ENCODE assay signal across 8 mouse cellular contexts in the genomic region with DNA sequence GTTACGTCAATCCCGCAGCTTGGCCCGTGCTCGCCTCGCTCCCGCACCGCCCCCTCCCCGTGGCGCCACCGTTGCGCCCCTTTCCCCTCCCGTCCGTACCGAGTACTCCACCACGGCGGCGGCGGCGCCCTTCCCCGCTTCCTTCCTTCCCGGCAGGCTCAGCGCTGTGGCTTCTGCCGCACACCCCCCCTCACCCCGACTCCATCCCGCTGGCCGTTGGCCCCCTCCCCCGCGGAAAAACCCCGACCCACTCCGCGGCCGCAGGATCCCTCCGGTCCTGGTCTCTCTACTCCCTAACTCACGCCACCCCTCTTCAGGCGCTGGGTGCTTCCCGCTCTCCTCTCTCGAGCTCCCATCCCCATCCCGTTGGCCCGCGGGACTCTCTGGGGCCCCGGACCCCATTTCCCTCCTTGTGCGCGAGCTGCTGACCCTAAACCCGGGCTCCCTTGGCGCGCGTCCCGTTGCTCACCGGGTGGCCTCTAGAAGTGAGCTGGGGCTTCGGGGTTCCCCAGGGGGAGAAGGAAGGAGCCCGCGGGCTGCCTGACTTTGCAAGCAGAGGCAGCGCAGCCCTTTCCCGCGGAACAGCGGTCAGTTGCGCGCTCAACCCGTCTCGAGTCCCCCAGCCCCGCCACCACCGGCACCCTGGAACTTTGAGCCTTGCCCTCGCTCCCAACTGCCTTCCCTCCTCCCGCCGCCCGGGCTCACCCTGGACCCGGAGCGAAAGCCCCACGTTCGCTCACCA. TPM values are rescaled to one million over a fixed set of nuclear protein-coding genes. Genes with fewer than 3 reads are reported as not detected.
DNase-seq lines count a peak whose midpoint lies in the region; ATAC-seq lines count a peak whose summit lies in the region.

No protein-coding gene starts in this region.

- peak overlapping the region; percentile 58 for H3K4me3 ChIP-seq in lung, embryonic 16.5 days (ENCODE audit: low read length)
- peak overlapping the region; percentile 52 for H3K4me3 ChIP-seq in limb, embryonic 15.5 days
- peak overlapping the region; percentile 42 for H3K4me3 ChIP-seq in neural tube, embryonic 14.5 days (ENCODE audit: low read depth, low read length)

- 12% methylated on average over 69 of the region's 70 CpGs for WGBS in lung, embryonic 16.5 days
- WGBS in limb, embryonic 15.5 days: 23% methylated on average over 69 of the region's 70 CpGs
- 22% methylated on average over 52 of the region's 70 CpGs for WGBS in neural tube, embryonic 14.5 days

- peak; percentile 71 for ATAC-seq in lung, embryonic 16.5 days (ENCODE audit: low read depth)
- ATAC-seq in limb, embryonic 15.5 days (ENCODE audit: insufficient number of reproducible peaks, low FRiP score, low TSS enrichment, low read depth): 0 out of 2 replicates have a peak, but pooled peaks have one; percentile 67
- ATAC-seq in neural tube, embryonic 14.5 days (ENCODE audit: low read depth): peak; percentile 88

- H3K27ac ChIP-seq in lung, embryonic 16.5 days (ENCODE audit: low read length): no peak overlapping the region
- peak overlapping the region; percentile 75 for H3K27ac ChIP-seq in limb, embryonic 15.5 days
- peak overlapping the region; percentile 48 for H3K27ac ChIP-seq in neural tube, embryonic 14.5 days (ENCODE audit: low read depth, low read length)

- H3K9me3 ChIP-seq in lung, embryonic 16.5 days (ENCODE audit: control insufficient read depth, low read length): no peaks in the 10 kb centered on the region; the same call in 1 of the 2 replicates
- no peaks in the 10 kb centered on the region for H3K9me3 ChIP-seq in limb, embryonic 15.5 days
- no peaks in the 10 kb centered on the region for H3K9me3 ChIP-seq in neural tube, embryonic 14.5 days (ENCODE audit: control insufficient read depth, low read length)

- no peak for DNase-seq in lung, postnatal 36 days
- peak; percentile 39 to 60 for DNase-seq in cerebellum, postnatal 36 days
- DNase-seq in gastrocnemius, postnatal 25 days: peak; percentile 6
- DNase-seq in kidney, adult 11 months: peak; percentile 6
- no peak for DNase-seq in thymus, postnatal 0 days (ENCODE audit: low spot score)

- H3K4me1 ChIP-seq in lung, embryonic 16.5 days (replicated peaks; ENCODE audit: control insufficient read depth, insufficient read depth, low read length): 0 out of 2 replicates have a peak, but pooled peaks cover 3% of the 10 kb centered on the region
- H3K4me1 ChIP-seq in limb, embryonic 15.5 days: no peaks in the 10 kb centered on the region; the same call in 1 of the 2 replicates
- no peaks in the 10 kb centered on the region for H3K4me1 ChIP-seq in neural tube, embryonic 14.5 days (ENCODE audit: control insufficient read depth, insufficient read depth, low read length)

- peak overlapping the region; percentile 64 for H3K9ac ChIP-seq in lung, embryonic 16.5 days (ENCODE audit: low read length)
- H3K9ac ChIP-seq in limb, embryonic 15.5 days: peak overlapping the region; percentile 56
- peak overlapping the region; percentile 59 for H3K9ac ChIP-seq in neural tube, embryonic 14.5 days (replicated peaks; ENCODE audit: low read depth, low read length)

- H3K36me3 ChIP-seq in lung, embryonic 16.5 days (ENCODE audit: control insufficient read depth, insufficient read depth, low read length): no peaks in the 10 kb centered on the region
- H3K36me3 ChIP-seq in limb, embryonic 15.5 days: no peaks in the 10 kb centered on the region
- no peaks in the 10 kb centered on the region for H3K36me3 ChIP-seq in neural tube, embryonic 14.5 days (ENCODE audit: control insufficient read depth, insufficient read depth, low read length)

- peak overlapping the region; percentile 87 for H3K4me2 ChIP-seq in lung, embryonic 16.5 days (ENCODE audit: low read depth, low read length)
- peak overlapping the region; percentile 81 for H3K4me2 ChIP-seq in limb, embryonic 15.5 days
- peak overlapping the region; percentile 63 for H3K4me2 ChIP-seq in neural tube, embryonic 14.5 days (ENCODE audit: low read depth, low read length)

- H3K27me3 ChIP-seq in lung, embryonic 16.5 days (ENCODE audit: control insufficient read depth, insufficient read depth, low read depth, low read length): peaks cover 6% of the 10 kb centered on the region
- peaks cover 25% of the 10 kb centered on the region for H3K27me3 ChIP-seq in limb, embryonic 15.5 days
- H3K27me3 ChIP-seq in neural tube, embryonic 14.5 days (ENCODE audit: control insufficient read depth, insufficient read depth, low read length): no peaks in the 10 kb centered on the region

RNA-seq across cellular contexts. Expression of gene Hs6st2, which starts 1.1 kb away (rescaled TPM):
- polyA plus RNA-seq in lung, embryonic 16.5 days (2015; fragmentation: Nextera tagmentation; extraction: Ambion mirVana): 9.8 and 10.6 TPM in 2 replicates
- total RNA-seq in gastrocnemius, postnatal 25 days (2021): 1 to 10 TPM; 4.0 to 4.4 TPM
- polyA plus RNA-seq in limb, embryonic 15.5 days (2015; fragmentation: Nextera tagmentation; extraction: Ambion mirVana): 22.9 and 24.8 TPM in 2 replicates
- polyA plus RNA-seq in neural tube, embryonic 14.5 days (2014; fragmentation: Nextera tagmentation; extraction: Ambion mirVana): 35.3 and 41.5 TPM in 2 replicates
- polyA plus RNA-seq in thymus, postnatal 0 days (2015; fragmentation: Nextera tagmentation; extraction: Ambion mirVana): 0.75 and 0.98 TPM in 2 replicates

Comparison
In these comparisons a context has a peak if more than half of its experiments do, and no peak if none do; other contexts are left out.
1. DNase-seq: peak in cerebellum, postnatal 36 days (2 of 2), gastrocnemius, postnatal 25 days (single experiment) and kidney, adult 11 months (single experiment); none in lung, postnatal 36 days (single experiment) and thymus, postnatal 0 days (single experiment).
2. Peak in every context shown above with its lines, with median percentiles within 50 percentile points of each other: ATAC-seq, H3K4me2 ChIP-seq, H3K4me3 ChIP-seq and H3K9ac ChIP-seq.